Mouse (Mus musculus): Measurements from ENCODE around the gene Twist2.

- no peak for TF ChIP-seq RAD21 (IDR thresholded peaks at IDR 0.05; ENCODE audit: low read depth, low read length)
- TF ChIP-seq UBTF (IDR thresholded peaks at IDR 0.05; ENCODE audit: borderline replicate concordance, insufficient read depth, low read depth, low read length), result no peak
- TF ChIP-seq CTCF (IDR thresholded peaks at IDR 0.05 in 2 of 3, conservative IDR thresholded peaks at IDR 0.05 in 1 of 3; ENCODE audit: control insufficient read depth in 1 of 3, insufficient read depth in 1 of 3, low read depth in 2 of 3, low read length in 3 of 3, poor library complexity in 1 of 3, severe bottlenecking in 1 of 3), result no peak
- no peak for TF ChIP-seq TBP (IDR thresholded peaks at IDR 0.05; ENCODE audit: low read depth, low read length)
- TF ChIP-seq POLR2A (IDR thresholded peaks at IDR 0.05; ENCODE audit: control insufficient read depth in 1 of 2, insufficient read depth in 1 of 2, low read depth in 1 of 2, low read length in 2 of 2, poor library complexity in 1 of 2), result no peak
- no peak for TF ChIP-seq HCFC1 (IDR thresholded peaks at IDR 0.05; ENCODE audit: low read depth, low read length)
- TF ChIP-seq NRF1 (IDR thresholded peaks at IDR 0.05; ENCODE audit: insufficient read depth, low read depth, low read length, poor library complexity, severe bottlenecking), result no peak
- no peak for TF ChIP-seq USF2 (IDR thresholded peaks at IDR 0.05; ENCODE audit: borderline replicate concordance in 1 of 2, insufficient read depth in 1 of 2, low read depth in 1 of 2, low read length in 2 of 2)
- no peak for TF ChIP-seq TAL1 (IDR thresholded peaks at IDR 0.05; ENCODE audit: low read length)
- TF ChIP-seq CHD2 (IDR thresholded peaks at IDR 0.05; ENCODE audit: low read length), result no peak
- no peak for TF ChIP-seq MAZ (IDR thresholded peaks at IDR 0.05; ENCODE audit: low read depth, low read length)
These were observed 21.4 kb upstream of the Twist2 start for GRCm38 (mm10) chr1:91779819-91780218.
